Mouse (Mus musculus): ENCODE measurements around the gene Zfp683. TPM values are rescaled to one million over a fixed set of nuclear protein-coding genes. Genes with fewer than 3 reads are reported as not detected.

Gene Zfp683
- 4.9 and 5.3 TPM in 2 replicates for polyA plus RNA-seq (2012; rRNA removed)

- WGBS = 71% methylated on average over 3 of the region's 3 CpGs
- TF ChIP-seq CTCF (IDR thresholded peaks at IDR 0.05; ENCODE audit: borderline replicate concordance, control insufficient read depth, extremely low read depth, insufficient read depth, low read length, poor library complexity) (no peak), POLR2A (IDR thresholded peaks at IDR 0.05; ENCODE audit: control insufficient read depth, extremely low read depth, insufficient read depth, low read length, poor library complexity) (no peak)
Observed at GRCm38 (mm10) chr4:134053538-134053937, at the start of gene Zfp683. Gene Zfp683, plus strand, starts transcription at chr4:134053838.

GRCm38 (mm10) chr4:134005581-134006358, 47.9 kb upstream of the Zfp683 start:
- H3K4me1 ChIP-seq (replicated peaks; ENCODE audit: control insufficient read depth, insufficient read depth, low read length) = no peaks in the 10 kb centered on the region
- TF ChIP-seq CTCF (IDR thresholded peaks at IDR 0.05; ENCODE audit: borderline replicate concordance, control insufficient read depth, extremely low read depth, insufficient read depth, low read length, poor library complexity) = no peak
- TF ChIP-seq POLR2A (IDR thresholded peaks at IDR 0.05; ENCODE audit: control insufficient read depth, extremely low read depth, insufficient read depth, low read length, poor library complexity) = no peak
- no peak overlapping the region for H3K4me3 ChIP-seq (ENCODE audit: control insufficient read depth, insufficient read depth, low read length)
- H3K27me3 ChIP-seq (ENCODE audit: control insufficient read depth, insufficient read depth, low read length) = no peaks in the 10 kb centered on the region
- WGBS = 53% methylated on average over 12 of the region's 12 CpGs
- DNase-seq = no peak
- no peaks in the 10 kb centered on the region for H3K36me3 ChIP-seq (ENCODE audit: control insufficient read depth, insufficient read depth, low read length)
- H3K27ac ChIP-seq (ENCODE audit: control insufficient read depth, insufficient read depth, low read length) = no peak overlapping the region

More at GRCm38 (mm10) chr4:134053538-134053937, at the start of gene Zfp683:
- no peak for DNase-seq
- Histone ChIP-seq H3K36me3 (ENCODE audit: control insufficient read depth, insufficient read depth, low read length) (no peaks in the 10 kb centered on the region), H3K27ac (ENCODE audit: control insufficient read depth, insufficient read depth, low read length) (peak within 1 kb of the TSS; percentile 13; the same call in 1 of the 2 replicates), H3K4me1 (replicated peaks; ENCODE audit: control insufficient read depth, insufficient read depth, low read length) (peaks cover 35% of the 10 kb centered on the region), H3K4me3 (ENCODE audit: control insufficient read depth, insufficient read depth, low read length) (0 out of 2 replicates have a peak within 1 kb of the TSS, but pooled peaks have one; percentile 1), H3K27me3 (ENCODE audit: control insufficient read depth, insufficient read depth, low read length) (no peaks in the 10 kb centered on the region)

GRCm38 (mm10) chr4:134006845-134007244, 46.8 kb upstream of the Zfp683 start:
- Histone ChIP-seq H3K4me1 (replicated peaks; ENCODE audit: control insufficient read depth, insufficient read depth, low read length) (no peaks in the 10 kb centered on the region), H3K27ac (ENCODE audit: control insufficient read depth, insufficient read depth, low read length) (no peak overlapping the region), H3K36me3 (ENCODE audit: control insufficient read depth, insufficient read depth, low read length) (no peaks in the 10 kb centered on the region), H3K27me3 (ENCODE audit: control insufficient read depth, insufficient read depth, low read length) (no peaks in the 10 kb centered on the region), H3K4me3 (ENCODE audit: control insufficient read depth, insufficient read depth, low read length) (no peak overlapping the region)
- DNase-seq = no peak
- TF ChIP-seq CTCF (IDR thresholded peaks at IDR 0.05; ENCODE audit: borderline replicate concordance, control insufficient read depth, extremely low read depth, insufficient read depth, low read length, poor library complexity) (no peak), POLR2A (IDR thresholded peaks at IDR 0.05; ENCODE audit: control insufficient read depth, extremely low read depth, insufficient read depth, low read length, poor library complexity) (no peak)
- 91% methylated on average over 3 of the region's 3 CpGs for WGBS

- Histone ChIP-seq H3K4me1 (replicated peaks; ENCODE audit: control insufficient read depth, insufficient read depth, low read length) (no peaks in the 10 kb centered on the region), H3K27ac (ENCODE audit: control insufficient read depth, insufficient read depth, low read length) (no peak overlapping the region), H3K4me3 (ENCODE audit: control insufficient read depth, insufficient read depth, low read length) (no peak overlapping the region), H3K27me3 (ENCODE audit: control insufficient read depth, insufficient read depth, low read length) (no peaks in the 10 kb centered on the region; the same call in 1 of the 2 replicates), H3K36me3 (ENCODE audit: control insufficient read depth, insufficient read depth, low read length) (no peaks in the 10 kb centered on the region)
- WGBS = 80% methylated on average over 6 of the region's 6 CpGs
- no peak for TF ChIP-seq CTCF (IDR thresholded peaks at IDR 0.05; ENCODE audit: borderline replicate concordance, control insufficient read depth, extremely low read depth, insufficient read depth, low read length, poor library complexity)
- no peak for TF ChIP-seq POLR2A (IDR thresholded peaks at IDR 0.05; ENCODE audit: control insufficient read depth, extremely low read depth, insufficient read depth, low read length, poor library complexity)
- DNase-seq = no peak
Observed at GRCm38 (mm10) chr4:134009709-134010108, 43.9 kb upstream of the Zfp683 start.

- TF ChIP-seq POLR2A (IDR thresholded peaks at IDR 0.05; ENCODE audit: control insufficient read depth, extremely low read depth, insufficient read depth, low read length, poor library complexity) = no peak
- Histone ChIP-seq H3K4me1 (replicated peaks; ENCODE audit: control insufficient read depth, insufficient read depth, low read length) (no peaks in the 10 kb centered on the region), H3K27me3 (ENCODE audit: control insufficient read depth, insufficient read depth, low read length) (peaks cover under 1% of the 10 kb centered on the region; the same call in 1 of the 2 replicates), H3K4me3 (ENCODE audit: control insufficient read depth, insufficient read depth, low read length) (no peak overlapping the region), H3K36me3 (ENCODE audit: control insufficient read depth, insufficient read depth, low read length) (no peaks in the 10 kb centered on the region), H3K27ac (ENCODE audit: control insufficient read depth, insufficient read depth, low read length) (no peak overlapping the region)
- 40% methylated on average over 15 of the region's 16 CpGs for WGBS
- no peak for DNase-seq
Observed at GRCm38 (mm10) chr4:134011450-134012414, 41.9 kb upstream of the Zfp683 start.

- peak; percentile 14 for DNase-seq
- TF ChIP-seq POLR2A (IDR thresholded peaks at IDR 0.05; ENCODE audit: control insufficient read depth, extremely low read depth, insufficient read depth, low read length, poor library complexity) = no peak
- TF ChIP-seq CTCF (IDR thresholded peaks at IDR 0.05; ENCODE audit: borderline replicate concordance, control insufficient read depth, extremely low read depth, insufficient read depth, low read length, poor library complexity) = peak; percentile 46; the same call in 1 of the 2 replicates
- WGBS = 65% methylated on average over 12 of the region's 12 CpGs
Observed at GRCm38 (mm10) chr4:134012858-134013528, 40.6 kb upstream of the Zfp683 start.

More at GRCm38 (mm10) chr4:134012858-134013528, 40.6 kb upstream of the Zfp683 start:
- Histone ChIP-seq H3K27me3 (ENCODE audit: control insufficient read depth, insufficient read depth, low read length) (peaks cover 7% of the 10 kb centered on the region; the same call in 1 of the 2 replicates), H3K4me3 (ENCODE audit: control insufficient read depth, insufficient read depth, low read length) (no peak overlapping the region), H3K36me3 (ENCODE audit: control insufficient read depth, insufficient read depth, low read length) (no peaks in the 10 kb centered on the region), H3K4me1 (replicated peaks; ENCODE audit: control insufficient read depth, insufficient read depth, low read length) (no peaks in the 10 kb centered on the region), H3K27ac (ENCODE audit: control insufficient read depth, insufficient read depth, low read length) (no peak overlapping the region)

Data from thymus, adult 2 months (tissue).